Mouse (Mus musculus) lung, postnatal 0 days (tissue): ENCODE results near the gene Pigm. TPM values are rescaled to one million over a fixed set of nuclear protein-coding genes. Genes with fewer than 3 reads are reported as not detected.

Experiments used
- ATAC-seq: fragments of 200-750 bp; cut with Nextera tagmentation; 2 replicates; pipeline ENCODE4 v1.8.0; 2017; ENCODE audit warnings: moderate library complexity
- DNase-seq: peaks from one replicate; pipeline ENCODE4 v3.0.0-alpha.2; 2016; ENCODE audit warnings: low spot score
- H3K27ac ChIP-seq: fragments of 300-500 bp; sonication (generic); 2 replicates; pipeline ENCODE4 v1.5.1; 2014; ENCODE audit warnings: antibody characterized with exemption, mild to moderate bottlenecking, low read length, mixed read lengths
- H3K27me3 ChIP-seq: fragments of 300-500 bp; sonication (generic); replicated peaks from 2 replicates; pipeline ENCODE4 v1.6.1; 2014; ENCODE audit warnings: low read length, mixed read lengths; ENCODE audit not compliant: insufficient read depth
- H3K36me3 ChIP-seq: fragments of 300-500 bp; sonication (generic); 2 replicates; pipeline ENCODE4 v1.6.1; 2014; ENCODE audit warnings: low read length, mixed read lengths; ENCODE audit not compliant: insufficient read depth
- H3K4me1 ChIP-seq: fragments of 300-500 bp; sonication (generic); 2 replicates; pipeline ENCODE4 v1.6.1; 2014; ENCODE audit warnings: antibody characterized with exemption, low read depth, low read length, mixed read lengths; ENCODE audit not compliant: insufficient read depth
- H3K4me2 ChIP-seq: fragments of 300-500 bp; sonication (generic); replicated peaks from 2 replicates; pipeline ENCODE4 v1.6.1; 2014; ENCODE audit warnings: low read depth, mild to moderate bottlenecking, low read length, moderate library complexity, mixed read lengths
- H3K4me3 ChIP-seq: fragments of 300-500 bp; sonication (generic); 2 replicates; pipeline ENCODE4 v1.5.1; 2014; ENCODE audit warnings: low read depth, low read length
- H3K9ac ChIP-seq: fragments of 300-500 bp; sonication (generic); replicated peaks from 2 replicates; pipeline ENCODE4 v1.6.1; 2014; ENCODE audit warnings: low read depth, mild to moderate bottlenecking
- H3K9me3 ChIP-seq: fragments of 300-500 bp; sonication (generic); 2 replicates; pipeline ENCODE4 v1.6.1; 2016; ENCODE audit warnings: low read length, mixed read lengths
- CTCF ChIP-seq: IDR thresholded peaks from 2 replicates; pipeline ENCODE4 v1.5.1; 2016; ENCODE audit warnings: antibody characterized with exemption, mild to moderate bottlenecking
- EP300 ChIP-seq: IDR thresholded peaks from 2 replicates; pipeline ENCODE4 v1.6.1; 2016; ENCODE audit warnings: antibody characterized with exemption, mild to moderate bottlenecking, control low read depth
- WGBS: fragments of 180-500 bp; shearing (Covaris S2); extraction: QIAGEN DNeasy Blood & Tissue Kit; methylation state at CpG from one replicate; pipeline ENCODE4 v1.1.7; 2014; 5-methylcytosine and 5-hydroxymethylcytosine counted together
- polyA plus RNA-seq: library from polyadenylated mRNA; unstranded; fragments of >200 nt; fragmentation: Nextera tagmentation; extraction: Ambion mirVana; gene quantifications from 2 replicates; pipeline ENCODE4 v1.2.1, GENCODE M21; 2015

The Pigm gene
- polyA plus RNA-seq: 3.5 and 3.9 TPM in 2 replicates

DNA sequence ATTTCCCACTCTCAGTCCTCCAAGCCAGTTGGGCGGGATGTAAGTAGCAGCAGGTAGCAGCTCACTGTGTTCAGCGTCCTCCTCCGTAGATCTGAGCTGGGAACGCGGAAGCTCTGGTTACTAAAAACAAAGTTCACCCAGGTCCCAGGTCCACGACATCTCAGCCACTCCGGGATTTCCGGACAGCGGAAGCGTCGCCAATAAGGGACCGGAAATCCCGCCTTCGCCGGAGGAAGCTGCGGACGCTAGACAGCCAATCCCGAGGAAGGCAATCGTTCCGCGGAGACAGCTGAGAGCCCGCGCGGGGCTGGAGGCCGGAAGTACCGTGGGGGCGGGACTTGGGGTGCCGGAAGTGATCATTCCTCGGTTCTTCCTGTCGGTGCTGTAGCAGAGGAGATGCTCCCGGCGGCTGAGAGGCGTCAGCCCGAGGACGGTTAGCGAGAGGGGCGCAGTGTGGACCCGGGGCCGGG is at the start of gene Pigm:
Gene Pigm, plus strand, starts transcription at position 349 of the 470 bp plus-strand sequence.
- 0% methylated on average over 39 of the region's 39 CpGs for WGBS
- DNase-seq (peak; percentile 99), ATAC-seq (peak; percentile 99)
- Histone ChIP-seq H3K4me2 (peak within 1 kb of the TSS; percentile 96), H3K9me3 (no peaks in the 10 kb centered on the region), H3K27ac (peak within 1 kb of the TSS; percentile 83), H3K36me3 (no peaks in the 10 kb centered on the region), H3K4me3 (peak within 1 kb of the TSS; percentile 86), H3K4me1 (peaks cover 10% of the 10 kb centered on the region; the same call in 1 of the 2 replicates), H3K27me3 (no peaks in the 10 kb centered on the region), H3K9ac (peak within 1 kb of the TSS; percentile 78)
- peak; percentile 86 for TF ChIP-seq EP300
- no peak for TF ChIP-seq CTCF

DNA sequence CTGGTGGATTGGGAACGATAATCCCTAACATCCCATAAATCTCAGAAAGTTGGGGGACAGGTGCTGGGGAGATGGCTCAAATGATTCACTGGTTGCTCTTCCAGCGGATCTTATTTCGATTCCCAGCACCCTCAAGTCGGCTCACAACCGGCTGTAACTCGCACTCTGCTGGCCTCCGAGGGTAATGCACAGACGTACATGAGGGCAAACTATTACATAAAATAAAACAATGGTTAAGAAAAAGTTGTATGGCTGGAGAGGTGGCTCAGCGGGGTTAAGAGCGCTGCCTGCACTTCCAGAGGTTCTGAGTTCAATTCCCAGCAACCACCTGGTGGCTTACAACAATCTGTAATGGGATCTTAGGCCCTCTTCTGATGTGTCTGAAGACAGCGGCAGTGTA is 49.7 kb upstream of the Pigm start:
- no peak for DNase-seq
- ATAC-seq: no peak
- TF ChIP-seq CTCF (no peak), EP300 (no peak)
- Histone ChIP-seq H3K4me2 (peak overlapping the region; percentile 55), H3K9ac (no peak overlapping the region), H3K9me3 (no peaks in the 10 kb centered on the region), H3K36me3 (no peaks in the 10 kb centered on the region), H3K4me3 (no peak overlapping the region), H3K27ac (no peak overlapping the region), H3K27me3 (peaks cover 39% of the 10 kb centered on the region; the same call in 1 of the 2 replicates), H3K4me1 (no peaks in the 10 kb centered on the region; the same call in 1 of the 2 replicates)
- 59% methylated on average over 11 of the region's 11 CpGs for WGBS

DNA sequence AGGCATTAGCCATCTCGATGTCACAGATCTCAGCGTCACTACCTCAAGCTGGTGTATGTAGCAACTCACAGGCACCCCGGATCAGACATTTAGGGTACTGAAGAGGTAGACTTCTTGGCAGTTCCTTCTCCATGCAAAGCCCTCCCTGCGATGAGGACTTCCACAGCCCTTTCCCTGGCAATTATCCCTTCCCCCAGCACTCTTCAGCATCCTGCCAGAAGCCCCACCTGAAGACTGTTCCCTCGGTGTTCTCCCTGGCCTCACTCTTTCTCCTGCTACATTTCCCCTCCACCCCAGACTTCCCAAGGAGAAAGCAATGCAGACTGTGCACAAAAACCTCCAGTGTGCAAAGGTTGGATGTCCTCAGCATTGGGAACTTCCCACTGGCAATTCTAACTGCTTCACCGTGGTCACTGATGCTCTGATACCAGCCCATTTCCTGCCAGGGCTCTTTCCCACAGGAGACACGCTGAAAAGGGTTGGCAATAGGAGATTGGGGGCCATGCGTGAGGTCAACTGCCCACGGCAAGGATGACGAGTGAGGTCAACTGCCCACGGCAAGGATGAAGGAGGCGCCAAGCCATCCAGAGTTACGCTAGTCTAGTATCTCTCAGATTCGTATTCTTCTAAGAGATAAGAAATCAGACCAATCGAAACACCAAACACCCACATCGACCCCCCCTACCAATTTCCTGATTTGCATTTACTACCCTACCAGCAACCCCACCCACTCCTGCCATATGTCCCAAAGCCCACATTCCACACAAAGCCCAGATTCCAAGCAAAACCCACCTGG is 48.9 kb upstream of the Pigm start:
- H3K9ac ChIP-seq: no peak overlapping the region
- no peak overlapping the region for H3K27ac ChIP-seq
- H3K4me3 ChIP-seq: no peak overlapping the region
- ATAC-seq: no peak
- H3K27me3 ChIP-seq: peaks cover 39% of the 10 kb centered on the region; the same call in 1 of the 2 replicates
- no peaks in the 10 kb centered on the region for H3K9me3 ChIP-seq
- no peak for DNase-seq
- H3K36me3 ChIP-seq: no peaks in the 10 kb centered on the region
- H3K4me1 ChIP-seq: no peaks in the 10 kb centered on the region; the same call in 1 of the 2 replicates
- H3K4me2 ChIP-seq: no peak overlapping the region
- TF ChIP-seq CTCF (no peak), EP300 (no peak)
- WGBS: 78% methylated on average over 16 of the region's 16 CpGs

DNA sequence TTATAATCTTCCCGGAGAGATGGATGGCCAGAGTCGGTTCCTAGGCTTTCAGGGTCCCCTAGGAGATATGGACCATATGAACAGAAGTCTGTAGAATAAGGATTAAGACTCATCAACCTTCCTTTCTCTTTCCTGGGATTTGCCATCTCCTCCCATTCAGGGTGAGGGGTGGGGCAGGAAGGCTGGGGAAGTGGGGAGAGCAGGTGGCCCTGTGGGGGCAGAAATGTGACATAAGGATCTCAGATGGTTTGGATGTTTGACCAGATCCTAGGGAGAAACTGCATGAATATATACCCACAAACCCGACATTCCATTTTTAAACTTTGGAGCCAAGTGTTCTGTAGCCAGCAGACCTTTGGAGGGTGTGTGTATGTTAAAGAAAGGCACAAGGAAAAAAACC is 48.3 kb upstream of the Pigm start:
- H3K9ac ChIP-seq: no peak overlapping the region
- no peak overlapping the region for H3K4me3 ChIP-seq
- DNase-seq: no peak
- TF ChIP-seq EP300: no peak
- TF ChIP-seq CTCF: no peak
- no peak overlapping the region for H3K4me2 ChIP-seq
- no peaks in the 10 kb centered on the region for H3K36me3 ChIP-seq
- H3K4me1 ChIP-seq: no peaks in the 10 kb centered on the region; the same call in 1 of the 2 replicates
- H3K27ac ChIP-seq: no peak overlapping the region
- H3K27me3 ChIP-seq: peaks cover 39% of the 10 kb centered on the region; the same call in 1 of the 2 replicates
- no peaks in the 10 kb centered on the region for H3K9me3 ChIP-seq
- 74% methylated on average over 3 of the region's 3 CpGs for WGBS
- no peak for ATAC-seq

DNA sequence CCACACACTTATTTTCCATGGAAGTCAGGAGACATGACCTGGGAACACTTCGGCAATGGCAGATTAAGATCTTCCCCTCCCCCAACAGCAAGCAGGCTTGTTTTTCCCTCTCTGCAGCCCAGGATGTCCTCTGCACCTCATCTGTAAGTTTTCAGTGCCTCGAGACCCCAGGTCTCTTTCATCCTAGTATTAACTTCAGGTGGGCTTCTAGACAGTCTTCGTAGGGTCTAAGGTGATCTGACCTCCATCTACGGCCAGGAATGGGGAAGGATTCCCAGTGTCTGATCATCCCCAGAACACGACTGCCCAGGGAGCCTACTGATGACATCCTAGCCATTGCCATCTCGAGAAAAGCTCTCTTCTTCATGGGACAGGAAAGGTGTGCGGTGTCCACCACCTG is 47.9 kb upstream of the Pigm start:
- Histone ChIP-seq H3K9ac (no peak overlapping the region), H3K27ac (no peak overlapping the region), H3K4me2 (no peak overlapping the region), H3K4me3 (no peak overlapping the region), H3K4me1 (no peaks in the 10 kb centered on the region; the same call in 1 of the 2 replicates), H3K27me3 (peaks cover 39% of the 10 kb centered on the region; the same call in 1 of the 2 replicates), H3K9me3 (no peaks in the 10 kb centered on the region), H3K36me3 (no peaks in the 10 kb centered on the region)
- WGBS: 67% methylated on average over 7 of the region's 7 CpGs
- DNase-seq: no peak
- TF ChIP-seq CTCF (no peak), EP300 (no peak)
- ATAC-seq: no peak

DNA sequence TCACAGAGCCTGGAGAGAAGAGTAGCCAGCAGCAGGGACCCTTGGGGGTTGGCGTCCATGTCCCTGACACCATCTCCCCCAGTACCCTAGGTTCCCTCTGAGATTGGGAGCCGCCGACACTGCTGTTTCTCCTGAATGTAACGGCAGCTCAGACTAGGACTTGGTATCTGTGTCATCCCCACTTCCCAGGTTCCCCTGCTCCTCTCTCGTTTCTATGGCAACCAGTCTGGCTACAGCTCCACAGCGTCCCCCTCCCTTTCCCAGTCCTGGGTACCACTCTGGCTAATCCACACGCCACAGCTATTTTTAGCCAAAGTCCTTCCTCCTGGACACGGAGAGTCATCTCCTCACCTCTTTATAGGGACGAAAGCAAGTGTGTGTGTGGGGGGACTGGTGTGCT is 47.2 kb upstream of the Pigm start, which contains the start of gene Kcnj9:
Gene Kcnj9, minus strand, starts transcription at position 188 of the 400 bp plus-strand sequence.
- 22% methylated on average over 9 of the region's 9 CpGs for WGBS
- Histone ChIP-seq H3K4me1 (no peaks in the 10 kb centered on the region; the same call in 1 of the 2 replicates), H3K27ac (no peak within 1 kb of the TSS), H3K9me3 (no peaks in the 10 kb centered on the region), H3K27me3 (peaks cover 39% of the 10 kb centered on the region; the same call in 1 of the 2 replicates), H3K9ac (no peak within 1 kb of the TSS), H3K36me3 (no peaks in the 10 kb centered on the region), H3K4me2 (no peak within 1 kb of the TSS), H3K4me3 (no peak within 1 kb of the TSS)
- TF ChIP-seq EP300 (no peak), CTCF (no peak)
- DNase-seq (no peak), ATAC-seq (no peak)
